Mouse (Mus musculus): ENCODE results near the gene Xxylt1. TPM values are rescaled to one million over a fixed set of nuclear protein-coding genes. Genes with fewer than 3 reads are reported as not detected.

Xxylt1 gene
- total and polyA plus RNA-seq, 3 experiments: 12.8 to 164 (median 26.6) TPM

- no peaks in the 10 kb centered on the region for H3K36me3 ChIP-seq (ENCODE audit: control insufficient read depth in 1 of 2, insufficient read depth in 2 of 2, low read length in 2 of 2)
- no peaks in the 10 kb centered on the region for H3K9me3 ChIP-seq (replicated peaks; ENCODE audit: insufficient read depth, low read length)
- TF ChIP-seq USF1 (IDR thresholded peaks at IDR 0.05; ENCODE audit: low read depth, low read length): no peak
- TF ChIP-seq CHD1 (IDR thresholded peaks at IDR 0.05; ENCODE audit: low read depth, low read length): no peak
- TF ChIP-seq EP300 (IDR thresholded peaks at IDR 0.05; ENCODE audit: low read depth in 1 of 2, low read length in 2 of 2): no peak
- no peak for TF ChIP-seq UBTF (IDR thresholded peaks at IDR 0.05; ENCODE audit: borderline replicate concordance, insufficient read depth, low read depth, low read length)
- TF ChIP-seq SIN3A (IDR thresholded peaks at IDR 0.05; ENCODE audit: low read length): no peak
- TF ChIP-seq TAL1 (IDR thresholded peaks at IDR 0.05; ENCODE audit: low read length): no peak
- H3K79me2 ChIP-seq (ENCODE audit: control insufficient read depth, insufficient read depth, low read length, poor library complexity): no peaks in the 10 kb centered on the region
- H3K4me3 ChIP-seq (ENCODE audit: control insufficient read depth in 1 of 2, insufficient read depth in 1 of 2, low read depth in 2 of 2, low read length in 2 of 2): no peak overlapping the region
- H3K27ac ChIP-seq (ENCODE audit: control insufficient read depth, low read depth, low read length): no peak overlapping the region
- no peak for DNase-seq (ENCODE audit: low read depth, low spot score)
- H3K27me3 ChIP-seq (ENCODE audit: control insufficient read depth in 1 of 2, insufficient read depth in 2 of 2, low read length in 2 of 2): no peaks in the 10 kb centered on the region
- no peaks in the 10 kb centered on the region for H3K4me1 ChIP-seq (ENCODE audit: control insufficient read depth in 1 of 2, insufficient read depth in 2 of 2, low read length in 2 of 2)
- no peak overlapping the region for H3K9ac ChIP-seq (ENCODE audit: control insufficient read depth, low read depth, low read length, poor library complexity, severe bottlenecking)
These were observed 97.1 kb downstream of the Xxylt1 start for GRCm38 (mm10) chr16:30984101-30984500.

GRCm38 (mm10) chr16:30983699-30984098 lies 97.5 kb downstream of the Xxylt1 start:
- H3K4me1 ChIP-seq (ENCODE audit: control insufficient read depth in 1 of 2, insufficient read depth in 2 of 2, low read length in 2 of 2): no peaks in the 10 kb centered on the region

GRCm38 (mm10) chr16:30983281-30983680 lies 98.0 kb downstream of the Xxylt1 start:
- DNase-seq (ENCODE audit: low read depth, low spot score): no peak
- no peaks in the 10 kb centered on the region for H3K36me3 ChIP-seq (ENCODE audit: control insufficient read depth in 1 of 2, insufficient read depth in 2 of 2, low read length in 2 of 2)
- H3K4me1 ChIP-seq (ENCODE audit: control insufficient read depth in 1 of 2, insufficient read depth in 2 of 2, low read length in 2 of 2): no peaks in the 10 kb centered on the region
- H3K9ac ChIP-seq (ENCODE audit: control insufficient read depth, low read depth, low read length, poor library complexity, severe bottlenecking): no peak overlapping the region
- H3K79me2 ChIP-seq (ENCODE audit: control insufficient read depth, insufficient read depth, low read length, poor library complexity): no peaks in the 10 kb centered on the region
- H3K9me3 ChIP-seq (replicated peaks; ENCODE audit: insufficient read depth, low read length): no peaks in the 10 kb centered on the region
- no peak for TF ChIP-seq GATA1 (IDR thresholded peaks at IDR 0.05; ENCODE audit: low read depth, low read length)
- no peak for TF ChIP-seq KAT2A (conservative IDR thresholded peaks at IDR 0.05; ENCODE audit: low read depth, low read length)
- TF ChIP-seq MYB (IDR thresholded peaks at IDR 0.05; ENCODE audit: low read depth, low read length): no peak
- TF ChIP-seq RCOR1 (IDR thresholded peaks at IDR 0.05; ENCODE audit: low read depth, low read length): no peak
- no peak for TF ChIP-seq JUND (IDR thresholded peaks at IDR 0.05; ENCODE audit: low read depth, low read length)
- TF ChIP-seq TBP (IDR thresholded peaks at IDR 0.05; ENCODE audit: low read depth, low read length): no peak
- TF ChIP-seq MYC (IDR thresholded peaks at IDR 0.05; ENCODE audit: low read depth, low read length): no peak
- no peak for TF ChIP-seq ZKSCAN1 (IDR thresholded peaks at IDR 0.05; ENCODE audit: low read depth, low read length)
- TF ChIP-seq ELF1 (IDR thresholded peaks at IDR 0.05; ENCODE audit: low read depth, low read length): no peak
- no peak for TF ChIP-seq MXI1 (IDR thresholded peaks at IDR 0.05; ENCODE audit: low read depth, low read length)
- TF ChIP-seq E2F4 (IDR thresholded peaks at IDR 0.05; ENCODE audit: borderline replicate concordance, low read depth, low read length): no peak
- no peaks in the 10 kb centered on the region for H3K27me3 ChIP-seq (ENCODE audit: control insufficient read depth in 1 of 2, insufficient read depth in 2 of 2, low read length in 2 of 2)
- no peak overlapping the region for H3K4me3 ChIP-seq (ENCODE audit: control insufficient read depth in 1 of 2, insufficient read depth in 1 of 2, low read depth in 2 of 2, low read length in 2 of 2)
- no peak overlapping the region for H3K27ac ChIP-seq (ENCODE audit: control insufficient read depth, low read depth, low read length)

More at GRCm38 (mm10) chr16:30983699-30984098, 97.5 kb downstream of the Xxylt1 start:
- Histone ChIP-seq H3K79me2 (ENCODE audit: control insufficient read depth, insufficient read depth, low read length, poor library complexity) (no peaks in the 10 kb centered on the region), H3K27me3 (ENCODE audit: control insufficient read depth in 1 of 2, insufficient read depth in 2 of 2, low read length in 2 of 2) (no peaks in the 10 kb centered on the region), H3K9ac (ENCODE audit: control insufficient read depth, low read depth, low read length, poor library complexity, severe bottlenecking) (no peak overlapping the region), H3K27ac (ENCODE audit: control insufficient read depth, low read depth, low read length) (no peak overlapping the region), H3K9me3 (replicated peaks; ENCODE audit: insufficient read depth, low read length) (no peaks in the 10 kb centered on the region), H3K36me3 (ENCODE audit: control insufficient read depth in 1 of 2, insufficient read depth in 2 of 2, low read length in 2 of 2) (no peaks in the 10 kb centered on the region), H3K4me3 (ENCODE audit: control insufficient read depth in 1 of 2, insufficient read depth in 1 of 2, low read depth in 2 of 2, low read length in 2 of 2) (no peak overlapping the region)
- DNase-seq (ENCODE audit: low read depth, low spot score): no peak
- no peak for TF ChIP-seq KAT2A (conservative IDR thresholded peaks at IDR 0.05; ENCODE audit: low read depth, low read length)
- no peak for TF ChIP-seq TCF12 (IDR thresholded peaks at IDR 0.05; ENCODE audit: low read depth, low read length)
- no peak for TF ChIP-seq TAL1 (IDR thresholded peaks at IDR 0.05; ENCODE audit: low read length)
- TF ChIP-seq SMC3 (IDR thresholded peaks at IDR 0.05; ENCODE audit: low read depth, low read length): no peak
- TF ChIP-seq MAX (IDR thresholded peaks at IDR 0.05; ENCODE audit: low read length): no peak
- TF ChIP-seq TBP (IDR thresholded peaks at IDR 0.05; ENCODE audit: low read depth, low read length): no peak
- no peak for TF ChIP-seq RCOR1 (IDR thresholded peaks at IDR 0.05; ENCODE audit: low read depth, low read length)
- no peak for TF ChIP-seq E2F4 (IDR thresholded peaks at IDR 0.05; ENCODE audit: borderline replicate concordance, low read depth, low read length)
- TF ChIP-seq RAD21 (IDR thresholded peaks at IDR 0.05; ENCODE audit: low read depth, low read length): no peak
- TF ChIP-seq HCFC1 (IDR thresholded peaks at IDR 0.05; ENCODE audit: low read depth, low read length): no peak
- no peak for TF ChIP-seq POLR2AphosphoS2 (IDR thresholded peaks at IDR 0.05; ENCODE audit: low read length)
- TF ChIP-seq NRF1 (IDR thresholded peaks at IDR 0.05; ENCODE audit: insufficient read depth, low read depth, low read length, poor library complexity, severe bottlenecking): no peak
- TF ChIP-seq MAZ (IDR thresholded peaks at IDR 0.05; ENCODE audit: low read depth, low read length): no peak
- no peak for TF ChIP-seq MYB (IDR thresholded peaks at IDR 0.05; ENCODE audit: low read depth, low read length)
- TF ChIP-seq NELFE (IDR thresholded peaks at IDR 0.05; ENCODE audit: low read depth, low read length): no peak
- TF ChIP-seq GATA1 (IDR thresholded peaks at IDR 0.05; ENCODE audit: low read depth, low read length): no peak
- no peak for TF ChIP-seq CHD2 (IDR thresholded peaks at IDR 0.05; ENCODE audit: low read length)
- no peak for TF ChIP-seq USF2 (IDR thresholded peaks at IDR 0.05; ENCODE audit: borderline replicate concordance in 1 of 2, insufficient read depth in 1 of 2, low read depth in 1 of 2, low read length in 2 of 2)
- TF ChIP-seq GABPA (IDR thresholded peaks at IDR 0.05; ENCODE audit: low read depth, low read length): no peak
- TF ChIP-seq ZC3H11A (IDR thresholded peaks at IDR 0.05; ENCODE audit: low read depth, low read length): no peak

Measured in MEL (cell line).